Mouse (Mus musculus) cortical plate, adult 2 months (tissue): ENCODE data around the gene Sidt2.

ENCODE experiments used
- CTCF ChIP-seq: fragments of 200-500 bp; IDR thresholded peaks from 2 replicates; pipeline ENCODE4 v1.5.1; 2011; ENCODE audit warnings: mild to moderate bottlenecking, control low read depth, low read length; ENCODE audit not compliant: insufficient read depth; ENCODE audit errors: extremely low read depth
- POLR2A ChIP-seq: fragments of 200-500 bp; IDR thresholded peaks from 2 replicates; pipeline ENCODE4 v1.6.1; 2011; ENCODE audit warnings: mild to moderate bottlenecking, low read length, control low read depth; ENCODE audit not compliant: insufficient read depth; ENCODE audit errors: extremely low read depth

DNA sequence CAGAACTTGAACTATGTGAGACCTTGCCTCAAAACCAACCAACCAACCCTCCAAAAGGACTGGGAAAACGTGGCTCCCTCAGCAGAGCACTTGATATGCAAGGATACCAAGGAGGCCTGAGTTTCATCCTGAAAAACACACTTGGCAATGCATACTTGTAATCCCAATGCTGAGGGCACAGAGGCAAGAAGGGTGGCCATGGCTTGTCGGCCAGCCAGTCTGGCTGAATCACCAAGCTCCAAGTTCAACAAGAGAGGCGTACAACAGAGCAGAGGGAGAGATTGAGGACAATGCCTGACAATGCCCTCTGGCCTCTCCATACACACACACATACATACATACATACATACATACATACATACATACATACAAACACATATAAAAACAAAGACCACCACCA lies 49.5 kb upstream of the Sidt2 start:
- TF ChIP-seq POLR2A (no peak), CTCF (no peak)
